Comparison of ENCODE assay signal across 28 mouse cellular contexts in genomic region chr6:54052666-54053065, GRCm38 (mm10). TPM values are rescaled to one million over a fixed set of nuclear protein-coding genes. Genes with fewer than 3 reads are reported as not detected.
A peak's percentile ranks its signal among the peaks of the same experiment; 100 is the strongest.
DNase-seq lines count a peak whose midpoint lies in the region; ATAC-seq and TF ChIP-seq lines count a peak whose summit lies in the region.
"Had no signal": no experiment of that assay in that cellular context is flagged by ENCODE, and none has a peak within 500 bp of the region (broad histone marks: within the 10 kb centered on the region; RNA-seq: fewer than 3 reads in every experiment).

No protein-coding gene starts in this region.

- no peak for TF ChIP-seq RAD21 in MEL (IDR thresholded peaks at IDR 0.05; ENCODE audit: low read depth, low read length)

- no peaks in the 10 kb centered on the region for H3K9me3 ChIP-seq in heart, embryonic 10.5 days
- no peaks in the 10 kb centered on the region for H3K9me3 ChIP-seq in MEL (replicated peaks; ENCODE audit: insufficient read depth, low read length)
- H3K9me3 ChIP-seq in intestine, embryonic 16.5 days (ENCODE audit: control insufficient read depth, low read length) = no peaks in the 10 kb centered on the region
- H3K9me3 ChIP-seq: forebrain, embryonic 10.5 days; forebrain, embryonic 13.5 days; heart, embryonic 12.5 days; heart, embryonic 15.5 days; hindbrain, embryonic 10.5 days; hindbrain, embryonic 13.5 days had no signal

- TF ChIP-seq POLR2A in cerebellum, adult 2 months (IDR thresholded peaks at IDR 0.05; ENCODE audit: borderline replicate concordance, insufficient read depth, low read length) = no peak
- TF ChIP-seq POLR2A in heart, adult 2 months (IDR thresholded peaks at IDR 0.05; ENCODE audit: insufficient read depth, low read depth, low read length) = no peak
- no peak for TF ChIP-seq POLR2A in MEL (IDR thresholded peaks at IDR 0.05; ENCODE audit: control insufficient read depth in 1 of 2, insufficient read depth in 1 of 2, low read depth in 1 of 2, low read length in 2 of 2, poor library complexity in 1 of 2)

- 18% methylated on average over 1 of the region's 1 CpGs for WGBS in cerebellum, adult 2 months
- WGBS in heart, embryonic 10.5 days = 81% methylated on average over 1 of the region's 1 CpGs
- 84% methylated on average over 1 of the region's 1 CpGs for WGBS in heart, adult 2 months
- WGBS in intestine, embryonic 16.5 days = 68% methylated on average over 1 of the region's 1 CpGs

- H3K27ac ChIP-seq in cerebellum, adult 2 months (ENCODE audit: insufficient read depth, low read length) = peak overlapping the region; percentile 37; the same call in 1 of the 2 replicates
- no peak overlapping the region for H3K27ac ChIP-seq in heart, embryonic 10.5 days
- H3K27ac ChIP-seq in heart, adult 2 months = no peak overlapping the region
- no peak overlapping the region for H3K27ac ChIP-seq in MEL (ENCODE audit: control insufficient read depth, low read depth, low read length)
- H3K27ac ChIP-seq in intestine, embryonic 16.5 days (ENCODE audit: low read length) = no peak overlapping the region
- H3K27ac ChIP-seq: forebrain, embryonic 10.5 days; forebrain, embryonic 13.5 days; heart, embryonic 15.5 days; hindbrain, embryonic 10.5 days; hindbrain, embryonic 13.5 days had no signal

- H3K36me3 ChIP-seq in heart, embryonic 10.5 days = no peaks in the 10 kb centered on the region
- H3K36me3 ChIP-seq in heart, adult 2 months (ENCODE audit: control insufficient read depth, insufficient read depth, low read length) = no peaks in the 10 kb centered on the region
- no peaks in the 10 kb centered on the region for H3K36me3 ChIP-seq in MEL (ENCODE audit: control insufficient read depth in 1 of 2, insufficient read depth in 2 of 2, low read length in 2 of 2)
- H3K36me3 ChIP-seq in intestine, embryonic 16.5 days (ENCODE audit: control insufficient read depth, insufficient read depth, low read length) = no peaks in the 10 kb centered on the region
- H3K36me3 ChIP-seq: forebrain, embryonic 10.5 days; G1E; heart, embryonic 12.5 days; heart, embryonic 15.5 days; hindbrain, embryonic 10.5 days; hindbrain, embryonic 13.5 days had no signal

- peaks cover 64% of the 10 kb centered on the region for H3K4me1 ChIP-seq in cerebellum, adult 2 months (ENCODE audit: control insufficient read depth, insufficient read depth, low read length)
- H3K4me1 ChIP-seq in heart, embryonic 10.5 days = 0 out of 2 replicates have a peak, but pooled peaks cover 3% of the 10 kb centered on the region
- H3K4me1 ChIP-seq in heart, adult 2 months (ENCODE audit: control insufficient read depth, insufficient read depth, low read length) = peaks cover 7% of the 10 kb centered on the region
- H3K4me1 ChIP-seq in MEL (ENCODE audit: control insufficient read depth in 1 of 2, insufficient read depth in 2 of 2, low read length in 2 of 2) = no peaks in the 10 kb centered on the region
- no peaks in the 10 kb centered on the region; the same call in 1 of the 2 replicates for H3K4me1 ChIP-seq in intestine, embryonic 16.5 days (ENCODE audit: control insufficient read depth, insufficient read depth, low read length)
- H3K4me1 ChIP-seq: heart, embryonic 12.5 days had no signal

- TF ChIP-seq EP300 in heart, adult 2 months (IDR thresholded peaks at IDR 0.05; ENCODE audit: insufficient read depth, low read depth, low read length) = no peak
- no peak for TF ChIP-seq EP300 in MEL (IDR thresholded peaks at IDR 0.05; ENCODE audit: low read depth in 1 of 2, low read length in 2 of 2)

- H3K4me3 ChIP-seq in cerebellum, adult 2 months (replicated peaks; ENCODE audit: insufficient read depth, low read depth, low read length) = no peak overlapping the region
- no peak overlapping the region for H3K4me3 ChIP-seq in heart, embryonic 10.5 days
- no peak overlapping the region for H3K4me3 ChIP-seq in heart, adult 2 months
- no peak overlapping the region for H3K4me3 ChIP-seq in MEL (ENCODE audit: control insufficient read depth in 1 of 2, insufficient read depth in 1 of 2, low read depth in 2 of 2, low read length in 2 of 2)
- H3K4me3 ChIP-seq in intestine, embryonic 16.5 days (ENCODE audit: low read length) = no peak overlapping the region
- H3K4me3 ChIP-seq: forebrain, embryonic 10.5 days; forebrain, embryonic 13.5 days; heart, embryonic 12.5 days; heart, embryonic 15.5 days; hindbrain, embryonic 10.5 days; hindbrain, embryonic 13.5 days had no signal

- no peak for TF ChIP-seq CTCF in cerebellum, adult 2 months (IDR thresholded peaks at IDR 0.05; ENCODE audit: borderline replicate concordance, insufficient read depth, low read depth, low read length)
- no peak for TF ChIP-seq CTCF in heart, adult 2 months (IDR thresholded peaks at IDR 0.05)
- no peak for TF ChIP-seq CTCF in MEL (IDR thresholded peaks at IDR 0.05 in 2 of 3, conservative IDR thresholded peaks at IDR 0.05 in 1 of 3; ENCODE audit: control insufficient read depth in 1 of 3, insufficient read depth in 1 of 3, low read depth in 2 of 3, low read length in 3 of 3, poor library complexity in 1 of 3, severe bottlenecking in 1 of 3)

- no peak overlapping the region for H3K9ac ChIP-seq in heart, adult 2 months (ENCODE audit: low read depth, low read length)
- H3K9ac ChIP-seq in MEL (ENCODE audit: control insufficient read depth, low read depth, low read length, poor library complexity, severe bottlenecking) = no peak overlapping the region
- H3K9ac ChIP-seq in intestine, embryonic 16.5 days (ENCODE audit: low read depth, low read length) = no peak overlapping the region
- H3K9ac ChIP-seq: forebrain, embryonic 13.5 days; heart, embryonic 12.5 days; heart, embryonic 15.5 days; hindbrain, embryonic 13.5 days had no signal

- no peak overlapping the region for H3K4me2 ChIP-seq in intestine, embryonic 16.5 days (ENCODE audit: low read depth, low read length)
- H3K4me2 ChIP-seq: forebrain, embryonic 13.5 days; heart, embryonic 12.5 days; heart, embryonic 15.5 days; hindbrain, embryonic 13.5 days had no signal

- intact Hi-C loops in heart, adult 2 months (cut with DNase I) = no loop called here

- no peaks in the 10 kb centered on the region for H3K27me3 ChIP-seq in cerebellum, adult 2 months (ENCODE audit: control insufficient read depth, insufficient read depth, low read length)
- H3K27me3 ChIP-seq in heart, embryonic 10.5 days (ENCODE audit: insufficient read depth, poor library complexity, severe bottlenecking) = no peaks in the 10 kb centered on the region
- no peaks in the 10 kb centered on the region for H3K27me3 ChIP-seq in heart, adult 2 months (ENCODE audit: control insufficient read depth, insufficient read depth, low read length)
- H3K27me3 ChIP-seq in MEL (ENCODE audit: control insufficient read depth in 1 of 2, insufficient read depth in 2 of 2, low read length in 2 of 2) = no peaks in the 10 kb centered on the region
- no peaks in the 10 kb centered on the region for H3K27me3 ChIP-seq in intestine, embryonic 16.5 days (replicated peaks; ENCODE audit: control insufficient read depth, insufficient read depth, low read length)
- H3K27me3 ChIP-seq: CH12.LX; forebrain, embryonic 13.5 days; heart, embryonic 12.5 days; heart, embryonic 15.5 days; hindbrain, embryonic 13.5 days had no signal

- no peaks in the 10 kb centered on the region for H3K79me2 ChIP-seq in heart, adult 2 months (replicated peaks; ENCODE audit: control insufficient read depth, insufficient read depth, low read length)
- no peaks in the 10 kb centered on the region for H3K79me2 ChIP-seq in MEL (ENCODE audit: control insufficient read depth, insufficient read depth, low read length, poor library complexity)

- ATAC-seq in intestine, embryonic 16.5 days = peak; percentile 37; the same call in 1 of the 2 replicates
- ATAC-seq: forebrain, embryonic 16.5 days; hindbrain, embryonic 16.5 days had no signal

- peak in 1 of 2 experiments; percentile 27 for DNase-seq in cerebellum, adult 2 months
- no peak for DNase-seq in cerebellum, postnatal 10 days
- peak; percentile 54 for DNase-seq in heart, embryonic 10.5 days (ENCODE audit: low spot score)
- DNase-seq in heart, adult 2 months = no peak
- peak; percentile 1 for DNase-seq in MEL (ENCODE audit: low read depth, low spot score)
- DNase-seq in gastrocnemius, adult 8-10 months (ENCODE audit: low spot score in 2 of 2) = no peak
- DNase-seq in kidney, adult 11 months = no peak
- DNase-seq: adrenal gland, adult 8-10 months; adrenal gland, postnatal 25 days; B cell, adult 2 months; cerebellum, adult 11 months; gastrocnemius, postnatal 14 days; heart, adult 18-20 months; heart, postnatal 10 days; heart, postnatal 36 days; kidney, adult 18-20 months; kidney, adult 9 months had no signal

TF ChIP-seq in MEL, 35 proteins besides CTCF, POLR2A, EP300 and RAD21:
- TF ChIP-seq ETS1 (IDR thresholded peaks at IDR 0.05; ENCODE audit: low read depth, low read length) (no peak), ZKSCAN1 (IDR thresholded peaks at IDR 0.05; ENCODE audit: low read depth, low read length) (no peak), CHD1 (IDR thresholded peaks at IDR 0.05; ENCODE audit: low read depth, low read length) (no peak), JUND (IDR thresholded peaks at IDR 0.05; ENCODE audit: low read depth, low read length) (no peak), GATA1 (IDR thresholded peaks at IDR 0.05; ENCODE audit: low read depth, low read length) (no peak), NELFE (IDR thresholded peaks at IDR 0.05; ENCODE audit: low read depth, low read length) (no peak)

RNA-seq across cellular contexts. Expression of gene Chn2, which starts 13.3 kb away (rescaled TPM):
- 574 and 684 TPM in 2 replicates for polyA plus RNA-seq in cerebellum, adult 2 months (2012; rRNA removed)
- polyA plus RNA-seq in heart, embryonic 10.5 days (2016; fragmentation: Nextera tagmentation; extraction: Ambion mirVana) = 4.1 and 7.1 TPM in 2 replicates
- total RNA-seq in heart, adult 2 months (2021) = 1 to 10 TPM; 2.0 to 2.3 TPM
- 2.3 and 3.4 TPM in 2 replicates for polyA plus RNA-seq in heart, adult 2 months (2012; rRNA removed)
- not detected in 2 replicates for total RNA-seq in MEL (2012; rRNA removed)
- polyA plus RNA-seq in MEL (2012; ENCODE audit: insufficient read depth in 1 of 2, insufficient read length in 2 of 2, low read depth in 1 of 2, low replicate concordance in 2 of 2, missing spikeins in 1 of 2) = not detected
- polyA plus RNA-seq in intestine, embryonic 16.5 days (2015; fragmentation: Nextera tagmentation; extraction: Ambion mirVana) = 20.2 and 20.8 TPM in 2 replicates
- total RNA-seq in gastrocnemius, adult 8-10 months (2022) = 1 to 10 TPM in 2 of 4 experiments, under 1 TPM in 2; 0.75 to 1.7 (median 1.2) TPM
- total RNA-seq: CH12.LX had no signal
- polyA plus RNA-seq: G1E had no signal

Comparison
In these comparisons a context has a peak if more than half of its experiments do, and no peak if none do; other contexts are left out.
1. DNase-seq: peak in heart, embryonic 10.5 days (single experiment) and MEL (single experiment); none in cerebellum, postnatal 10 days (0 of 2), heart, adult 2 months (0 of 2), gastrocnemius, adult 8-10 months (0 of 2) and kidney, adult 11 months (single experiment).
2. RNA of gene Chn2, which starts 13.3 kb away (polyA plus RNA-seq): 574 to 684 TPM in cerebellum, adult 2 months; 20.2 to 20.8 TPM in intestine, embryonic 16.5 days, 4.1 to 7.1 TPM in heart, embryonic 10.5 days, 2.3 to 3.4 TPM in heart, adult 2 months and not detected in MEL; every median in the first group is over 10 times any median in the second.